Mouse (Mus musculus) layer of hippocampus, adult 18-20 months (tissue): ENCODE results near the gene Pcsk5. TPM values are rescaled to one million over a fixed set of nuclear protein-coding genes. Genes with fewer than 3 reads are reported as not detected.

Source experiments
- DNase-seq, 2 experiments: peaks; one replicate each; pipeline ENCODE4 v3.0.0; 2022; ENCODE audit warnings: low spot score in 2 of 2
- total RNA-seq, 2 experiments: library from RNA; stranded (reverse); gene quantifications; 2 replicates each; pipeline ENCODE4 v1.2.3; 2021

Pcsk5 gene
- total RNA-seq, 2 experiments from 2014 or later: 10.6 to 12.3 TPM

- no peak for DNase-seq
Observed at GRCm38 (mm10) chr19:17812661-17813060, 24.8 kb downstream of the Pcsk5 start.

DNA sequence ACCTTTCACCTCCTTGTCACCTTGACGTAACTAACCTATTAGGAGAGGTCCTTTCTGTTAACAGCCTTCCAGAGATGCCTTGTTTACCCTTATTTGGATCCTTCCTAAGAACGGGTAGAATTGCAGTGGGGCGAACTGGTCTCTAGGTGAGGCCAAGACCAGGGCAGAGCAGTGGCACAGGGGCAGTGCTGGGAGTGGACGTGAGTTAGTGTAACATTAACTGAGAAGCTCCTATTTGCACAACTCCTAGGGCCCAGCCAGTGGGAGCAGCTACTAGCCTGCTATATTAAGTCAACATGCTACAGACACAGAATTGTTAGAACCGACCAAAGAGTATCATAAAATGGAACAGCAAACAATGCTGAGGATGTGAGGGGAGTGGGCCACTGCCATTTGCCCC, 30.8 kb downstream of the Pcsk5 start:
- no peak for DNase-seq

DNA sequence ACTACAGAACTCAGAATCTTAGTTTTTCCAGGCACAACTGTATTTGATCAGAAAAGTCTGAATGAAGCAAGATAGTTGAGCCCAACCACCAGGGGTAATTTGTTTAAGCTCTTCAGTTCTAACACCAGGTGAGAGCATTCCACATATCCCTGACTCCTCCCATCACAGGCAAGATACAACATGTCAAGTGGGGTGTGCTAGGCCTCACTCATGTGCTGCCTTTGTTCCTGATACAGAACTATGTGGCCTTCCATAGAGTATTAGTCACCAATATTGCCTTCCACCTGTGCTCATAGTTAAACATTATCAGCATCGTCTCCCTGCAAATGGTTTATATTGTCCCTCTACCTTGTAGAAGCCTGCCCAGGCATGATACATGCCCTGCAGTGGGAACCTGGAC, 36.6 kb downstream of the Pcsk5 start:
- no peak for DNase-seq

GRCm38 (mm10) chr19:17799419-17800185, 37.8 kb downstream of the Pcsk5 start:
- DNase-seq: no peak

GRCm38 (mm10) chr19:17793457-17793856, 44.0 kb downstream of the Pcsk5 start:
- DNase-seq: no peak

GRCm38 (mm10) chr19:17791485-17792052, 45.9 kb downstream of the Pcsk5 start:
- no peak for DNase-seq

- no peak for DNase-seq
Observed at GRCm38 (mm10) chr19:17788617-17789317, 48.7 kb downstream of the Pcsk5 start.

GRCm38 (mm10) chr19:17786744-17787143, 50.7 kb downstream of the Pcsk5 start:
- no peak for DNase-seq

- DNase-seq: no peak
Observed at GRCm38 (mm10) chr19:17784401-17785192, 52.8 kb downstream of the Pcsk5 start.

DNA sequence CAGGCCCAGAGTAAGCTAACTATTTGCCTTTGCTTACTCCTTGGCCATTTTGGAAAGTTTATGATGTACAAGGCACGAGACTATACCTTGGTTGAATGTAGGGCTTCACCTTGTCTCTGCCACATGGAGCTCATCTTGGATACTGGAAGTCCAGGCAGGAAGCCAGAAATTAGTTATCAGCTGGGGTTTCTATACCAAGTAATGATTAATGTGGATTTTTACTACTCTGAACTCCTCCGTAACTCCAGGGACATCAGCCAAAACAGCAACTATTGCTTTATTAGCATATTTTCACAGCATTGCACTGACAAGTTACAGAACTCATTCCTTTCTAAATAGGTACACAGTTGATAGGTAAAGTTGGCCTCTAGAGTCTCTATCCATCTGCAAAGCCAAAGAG, 54.2 kb downstream of the Pcsk5 start:
- no peak for DNase-seq

GRCm38 (mm10) chr19:17781323-17781722, 56.1 kb downstream of the Pcsk5 start:
- DNase-seq: no peak

DNA sequence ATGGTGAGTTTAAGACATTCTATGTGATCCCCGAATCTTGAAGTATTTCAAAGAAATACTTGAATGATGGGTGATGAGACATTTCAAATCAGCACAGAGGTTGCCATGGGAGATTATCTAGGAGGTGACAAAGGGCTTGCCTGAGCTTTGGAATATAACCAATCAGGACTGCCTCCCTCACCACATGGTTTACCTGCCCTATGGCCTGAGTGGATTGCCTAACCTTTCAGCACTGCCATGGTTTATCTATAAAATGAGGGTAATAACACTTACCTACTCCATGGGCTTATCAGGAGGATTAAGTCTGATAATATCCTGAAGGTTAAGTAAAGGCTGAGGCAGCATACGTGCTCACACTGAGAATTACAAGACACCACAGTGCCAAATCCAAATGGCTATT, 61.5 kb downstream of the Pcsk5 start:
- DNase-seq: no peak

DNA sequence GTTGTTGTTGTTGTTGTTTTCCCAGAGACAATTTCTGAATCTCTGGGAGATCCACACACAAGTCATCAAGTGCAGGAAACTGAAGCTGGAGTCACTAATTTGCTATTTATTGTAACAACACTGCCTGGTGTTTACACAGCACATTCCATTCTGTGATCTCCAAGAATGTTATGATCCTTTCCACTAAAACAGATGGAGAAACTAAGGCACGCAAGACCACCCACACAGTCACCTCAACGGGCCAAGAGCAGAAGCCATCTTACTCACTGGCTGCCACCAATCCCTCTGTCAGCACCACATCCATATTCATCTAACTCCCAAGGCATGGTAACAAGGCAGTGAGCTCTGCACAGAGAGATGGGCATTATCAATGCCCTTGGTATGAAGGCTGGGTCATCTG, 62.3 kb downstream of the Pcsk5 start:
- peak in 1 of 2 experiments; percentile 16 for DNase-seq

DNA sequence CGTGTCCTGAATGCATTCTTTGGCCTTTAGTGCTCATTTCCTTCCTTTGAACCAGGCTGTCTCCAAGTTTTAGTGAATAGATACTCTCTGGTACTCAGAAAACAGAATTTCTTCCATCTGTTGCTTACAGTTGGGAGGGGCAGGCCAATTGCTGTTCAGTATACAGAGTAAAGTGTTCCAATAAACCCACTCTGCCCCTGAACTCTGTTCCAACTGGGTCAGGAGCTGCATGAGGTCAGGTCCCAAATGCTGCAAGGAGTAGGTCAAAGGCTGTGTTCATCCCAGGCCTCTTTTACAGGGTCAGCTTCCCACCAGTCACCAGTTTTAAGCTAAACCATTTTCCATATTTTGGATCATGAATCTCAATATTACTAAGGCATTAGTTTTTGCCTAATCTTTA, 63.4 kb downstream of the Pcsk5 start:
- DNase-seq: peak in 1 of 2 experiments; percentile 17

- peak in 1 of 2 experiments; percentile 58 for DNase-seq
Observed at GRCm38 (mm10) chr19:17769610-17770399, 67.6 kb downstream of the Pcsk5 start.

- DNase-seq: no peak
Observed at GRCm38 (mm10) chr19:17765001-17765400, 72.4 kb downstream of the Pcsk5 start.

DNA sequence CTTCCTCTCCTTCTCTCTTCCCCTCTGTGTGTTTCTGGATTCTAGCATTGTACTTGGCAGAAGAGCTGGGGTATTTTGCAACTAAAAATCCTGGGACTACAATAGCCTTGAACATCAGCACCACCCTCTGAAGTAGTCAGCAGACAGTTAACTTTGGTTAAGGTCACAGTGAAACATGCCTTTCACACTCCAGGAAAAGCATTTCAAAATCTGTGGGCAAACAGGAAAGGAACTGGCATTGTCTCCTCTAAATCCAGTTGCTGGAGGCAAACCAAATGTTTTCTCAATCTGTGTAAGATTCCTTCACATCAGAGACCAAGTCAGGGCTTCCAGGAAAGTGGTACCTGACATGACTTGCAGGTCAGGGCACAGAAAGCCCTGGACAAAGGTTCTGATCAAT, 74.7 kb downstream of the Pcsk5 start:
- DNase-seq: no peak

DNA sequence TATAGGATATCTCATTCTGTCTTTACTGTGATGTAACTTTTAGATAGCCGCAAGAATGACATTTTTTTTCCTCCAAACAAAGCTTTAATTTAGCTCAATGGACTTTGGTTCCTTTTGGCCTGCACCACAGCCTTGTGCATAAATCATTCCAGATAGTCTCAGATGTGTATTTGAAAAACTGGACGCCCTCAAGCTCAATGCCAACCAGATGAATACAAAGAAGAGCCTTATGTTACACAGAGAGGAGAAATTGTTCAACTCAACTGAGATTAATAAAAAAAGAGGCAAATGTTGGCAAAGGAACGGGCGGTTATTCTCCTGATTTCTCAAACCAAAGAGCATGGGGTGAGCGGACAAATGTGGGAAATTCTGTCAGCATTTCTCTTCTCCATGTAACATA, 75.8 kb downstream of the Pcsk5 start:
- no peak for DNase-seq

- no peak for DNase-seq
Observed at GRCm38 (mm10) chr19:17752841-17753240, 84.6 kb downstream of the Pcsk5 start.

DNA sequence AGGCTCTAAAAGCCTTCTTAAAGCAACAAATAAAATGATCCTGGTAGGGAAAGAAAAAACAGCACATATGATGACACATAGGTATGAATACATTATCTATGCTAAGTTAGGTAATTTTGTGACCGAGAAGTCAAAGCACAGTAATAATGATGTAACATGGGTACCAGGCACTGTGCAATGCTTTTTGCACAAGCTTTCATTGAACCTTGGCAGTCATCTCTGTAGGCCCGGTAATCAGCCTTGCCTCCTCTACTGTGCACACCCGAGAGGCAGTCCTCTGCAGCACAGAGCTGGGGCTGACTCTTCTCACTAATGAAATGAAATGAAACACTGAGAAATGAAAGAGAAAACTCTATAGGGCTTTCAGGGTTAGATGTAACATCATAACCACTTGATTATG, 89.1 kb downstream of the Pcsk5 start:
- DNase-seq: no peak

GRCm38 (mm10) chr19:17745380-17745779, 92.1 kb downstream of the Pcsk5 start:
- peak; percentile 16 to 70 for DNase-seq
